Mouse (Mus musculus): ENCODE measurements at regions not wholly inside any gene's neighbourhood (a gene's known extent, or its start where the extent isn't known, plus 50 kb on each side); places are given as distances from the start of the nearest gene placed in this dataset.

- DNase-seq (ENCODE audit: low spot score, missing footprints) (no peak), ATAC-seq (ENCODE audit: low FRiP score) (no peak)
- Histone ChIP-seq H3K4me2 (no peak overlapping the region), H3K36me3 (ENCODE audit: control insufficient read depth, insufficient read depth, low read length) (no peaks in the 10 kb centered on the region), H3K9ac (ENCODE audit: low read length) (no peak overlapping the region), H3K27ac (ENCODE audit: low read depth, low read length) (no peak overlapping the region), H3K4me1 (ENCODE audit: control insufficient read depth, insufficient read depth, low read length) (0 out of 2 replicates have a peak, but pooled peaks cover 5% of the 10 kb centered on the region), H3K4me3 (ENCODE audit: low read depth, low read length) (no peak overlapping the region), H3K9me3 (ENCODE audit: control insufficient read depth, low read length) (no peaks in the 10 kb centered on the region), H3K27me3 (ENCODE audit: control insufficient read depth, insufficient read depth, low read length) (no peaks in the 10 kb centered on the region)
- WGBS: 96% methylated on average over 6 of the region's 6 CpGs
Observed at GRCm38 (mm10) chr2:167748297-167748696, 58.7 kb upstream of the Tmem189 start.

GRCm38 (mm10) chr2:167747164-167747843 is 57.7 kb upstream of the Tmem189 start:
- peak overlapping the region; percentile 14; the same call in 1 of the 2 replicates for H3K9ac ChIP-seq (ENCODE audit: low read length)
- H3K4me3 ChIP-seq (ENCODE audit: low read depth, low read length): no peak overlapping the region
- H3K9me3 ChIP-seq (ENCODE audit: control insufficient read depth, low read length): no peaks in the 10 kb centered on the region
- no peak overlapping the region for H3K27ac ChIP-seq (ENCODE audit: low read depth, low read length)
- 70% methylated on average over 13 of the region's 13 CpGs for WGBS
- no peak for ATAC-seq (ENCODE audit: low FRiP score)
- no peaks in the 10 kb centered on the region for H3K36me3 ChIP-seq (ENCODE audit: control insufficient read depth, insufficient read depth, low read length)
- H3K4me2 ChIP-seq: no peak overlapping the region
- 0 out of 2 replicates have a peak, but pooled peaks cover 5% of the 10 kb centered on the region for H3K4me1 ChIP-seq (ENCODE audit: control insufficient read depth, insufficient read depth, low read length)
- no peaks in the 10 kb centered on the region for H3K27me3 ChIP-seq (ENCODE audit: control insufficient read depth, insufficient read depth, low read length)
- no peak for DNase-seq (ENCODE audit: low spot score, missing footprints)

- Histone ChIP-seq H3K9me3 (ENCODE audit: control insufficient read depth, low read length) (no peaks in the 10 kb centered on the region), H3K4me1 (ENCODE audit: control insufficient read depth, insufficient read depth, low read length) (0 out of 2 replicates have a peak, but pooled peaks cover 5% of the 10 kb centered on the region), H3K9ac (ENCODE audit: low read length) (no peak overlapping the region), H3K36me3 (ENCODE audit: control insufficient read depth, insufficient read depth, low read length) (no peaks in the 10 kb centered on the region), H3K27ac (ENCODE audit: low read depth, low read length) (no peak overlapping the region), H3K4me3 (ENCODE audit: low read depth, low read length) (no peak overlapping the region), H3K27me3 (ENCODE audit: control insufficient read depth, insufficient read depth, low read length) (no peaks in the 10 kb centered on the region), H3K4me2 (no peak overlapping the region)
- WGBS: 87% methylated on average over 4 of the region's 4 CpGs
- DNase-seq (ENCODE audit: low spot score, missing footprints) (no peak), ATAC-seq (ENCODE audit: low FRiP score) (no peak)
Observed at GRCm38 (mm10) chr2:167746344-167746743, 56.7 kb upstream of the Tmem189 start.

- Histone ChIP-seq H3K36me3 (ENCODE audit: control insufficient read depth, insufficient read depth, low read length) (no peaks in the 10 kb centered on the region), H3K27ac (ENCODE audit: low read depth, low read length) (no peak overlapping the region), H3K4me3 (ENCODE audit: low read depth, low read length) (no peak overlapping the region), H3K4me1 (ENCODE audit: control insufficient read depth, insufficient read depth, low read length) (0 out of 2 replicates have a peak, but pooled peaks cover 5% of the 10 kb centered on the region), H3K27me3 (ENCODE audit: control insufficient read depth, insufficient read depth, low read length) (no peaks in the 10 kb centered on the region), H3K9ac (ENCODE audit: low read length) (no peak overlapping the region), H3K9me3 (ENCODE audit: control insufficient read depth, low read length) (no peaks in the 10 kb centered on the region), H3K4me2 (no peak overlapping the region)
- ATAC-seq (ENCODE audit: low FRiP score) (no peak), DNase-seq (ENCODE audit: low spot score, missing footprints) (no peak)
- WGBS: 68% methylated on average over 6 of the region's 6 CpGs
Observed at GRCm38 (mm10) chr2:167745409-167745808, 55.8 kb upstream of the Tmem189 start.

- H3K4me2 ChIP-seq: no peak overlapping the region
- H3K4me3 ChIP-seq (ENCODE audit: low read depth, low read length): no peak overlapping the region
- DNase-seq (ENCODE audit: low spot score, missing footprints) (no peak), ATAC-seq (ENCODE audit: low FRiP score) (no peak)
- 0 out of 2 replicates have a peak, but pooled peaks cover 5% of the 10 kb centered on the region for H3K4me1 ChIP-seq (ENCODE audit: control insufficient read depth, insufficient read depth, low read length)
- H3K9ac ChIP-seq (ENCODE audit: low read length): no peak overlapping the region
- WGBS: 35% methylated on average over 1 of the region's 1 CpGs
- no peaks in the 10 kb centered on the region for H3K36me3 ChIP-seq (ENCODE audit: control insufficient read depth, insufficient read depth, low read length)
- no peak overlapping the region for H3K27ac ChIP-seq (ENCODE audit: low read depth, low read length)
- no peaks in the 10 kb centered on the region for H3K27me3 ChIP-seq (ENCODE audit: control insufficient read depth, insufficient read depth, low read length)
- no peaks in the 10 kb centered on the region for H3K9me3 ChIP-seq (ENCODE audit: control insufficient read depth, low read length)
Observed at GRCm38 (mm10) chr2:167744080-167744479, 54.5 kb upstream of the Tmem189 start.

GRCm38 (mm10) chr2:167742479-167742878 is 52.9 kb upstream of the Tmem189 start:
- Histone ChIP-seq H3K9me3 (ENCODE audit: control insufficient read depth, low read length) (no peaks in the 10 kb centered on the region), H3K4me2 (no peak overlapping the region), H3K27me3 (ENCODE audit: control insufficient read depth, insufficient read depth, low read length) (no peaks in the 10 kb centered on the region), H3K4me3 (ENCODE audit: low read depth, low read length) (no peak overlapping the region), H3K4me1 (ENCODE audit: control insufficient read depth, insufficient read depth, low read length) (0 out of 2 replicates have a peak, but pooled peaks cover 5% of the 10 kb centered on the region), H3K27ac (ENCODE audit: low read depth, low read length) (no peak overlapping the region), H3K9ac (ENCODE audit: low read length) (no peak overlapping the region), H3K36me3 (ENCODE audit: control insufficient read depth, insufficient read depth, low read length) (no peaks in the 10 kb centered on the region)
- no peak for ATAC-seq (ENCODE audit: low FRiP score)
- no peak for DNase-seq (ENCODE audit: low spot score, missing footprints)
- WGBS: 76% methylated on average over 6 of the region's 6 CpGs

- H3K4me2 ChIP-seq: no peak overlapping the region
- H3K4me1 ChIP-seq (ENCODE audit: control insufficient read depth, insufficient read depth, low read length): no peaks in the 10 kb centered on the region
- H3K9ac ChIP-seq (ENCODE audit: low read length): no peak overlapping the region
- ATAC-seq (ENCODE audit: low FRiP score): no peak
- no peaks in the 10 kb centered on the region for H3K36me3 ChIP-seq (ENCODE audit: control insufficient read depth, insufficient read depth, low read length)
- H3K27me3 ChIP-seq (ENCODE audit: control insufficient read depth, insufficient read depth, low read length): no peaks in the 10 kb centered on the region
- no peak for DNase-seq (ENCODE audit: low spot score, missing footprints)
- 60% methylated on average over 6 of the region's 6 CpGs for WGBS
- no peaks in the 10 kb centered on the region for H3K9me3 ChIP-seq (ENCODE audit: control insufficient read depth, low read length)
- no peak overlapping the region for H3K27ac ChIP-seq (ENCODE audit: low read depth, low read length)
- H3K4me3 ChIP-seq (ENCODE audit: low read depth, low read length): no peak overlapping the region
Observed at GRCm38 (mm10) chr2:167740516-167741189, 51.0 kb upstream of the Tmem189 start.

All from midbrain, embryonic 11.5 days (tissue).